Mouse (Mus musculus) heart, adult 2 months (tissue): Measurements from ENCODE around the gene Ccdc113. TPM values are rescaled to one million over a fixed set of nuclear protein-coding genes. Genes with fewer than 3 reads are reported as not detected.

Source experiments
- DNase-seq, 2 experiments: peaks; one replicate each; pipeline ENCODE4 v3.0.0; 2021
- H3K27ac ChIP-seq: fragments of 200-600 bp; 2 replicates; pipeline ENCODE4 v1.8.1; 2022
- H3K27me3 ChIP-seq: fragments of 200-500 bp; 2 replicates; pipeline ENCODE4 v1.6.1; 2012; ENCODE audit warnings: mild to moderate bottlenecking, low read length, inconsistent platforms, mixed read lengths; ENCODE audit not compliant: control insufficient read depth, insufficient read depth
- H3K36me3 ChIP-seq: fragments of 200-500 bp; 2 replicates; pipeline ENCODE4 v1.6.1; 2012; ENCODE audit warnings: low read length, inconsistent platforms; ENCODE audit not compliant: control insufficient read depth, insufficient read depth
- H3K4me1 ChIP-seq: fragments of 200-500 bp; 2 replicates; pipeline ENCODE4 v1.6.1; 2011; ENCODE audit warnings: low read length; ENCODE audit not compliant: control insufficient read depth, insufficient read depth
- H3K4me3 ChIP-seq: fragments of 200-600 bp; 2 replicates; pipeline ENCODE4 v1.8.1; 2022
- H3K79me2 ChIP-seq: fragments of 200-500 bp; replicated peaks from 2 replicates; pipeline ENCODE4 v1.6.1; 2012; ENCODE audit warnings: mild to moderate bottlenecking, inconsistent platforms, low read length, moderate library complexity, mixed read lengths; ENCODE audit not compliant: control insufficient read depth, insufficient read depth
- H3K9ac ChIP-seq: fragments of 200-500 bp; 2 replicates; pipeline ENCODE4 v1.6.1; 2012; ENCODE audit warnings: low read depth, mild to moderate bottlenecking, control low read depth, inconsistent platforms, low read length, mixed read lengths
- CTCF ChIP-seq: fragments of 200-600 bp; IDR thresholded peaks from 2 replicates; pipeline ENCODE4 v1.8.1; 2022; ENCODE audit warnings: antibody characterized with exemption, mild to moderate bottlenecking, moderate library complexity
- EP300 ChIP-seq: fragments of 200-500 bp; IDR thresholded peaks from 2 replicates; pipeline ENCODE4 v1.6.1; 2011; ENCODE audit warnings: low read depth, low read length, control low read depth; ENCODE audit not compliant: insufficient read depth
- POLR2A ChIP-seq: fragments of 200-500 bp; IDR thresholded peaks from 2 replicates; pipeline ENCODE4 v1.6.1; 2011; ENCODE audit warnings: mild to moderate bottlenecking, low read depth, low read length, control low read depth; ENCODE audit not compliant: insufficient read depth
- WGBS: fragments of 180-500 bp; shearing (Covaris S2); methylation state at CpG from one replicate; pipeline ENCODE4 v1.1.7; 2018; 5-methylcytosine and 5-hydroxymethylcytosine counted together
- intact Hi-C: fragments of 180-260 bp; cut with DNase I; formaldehyde crosslinking; loops from one replicate; pipeline ENCODE4 v1.15.1; 2025
- polyA plus RNA-seq: library from polyadenylated mRNA; depleted of rRNA; stranded (reverse); fragments of >200 nt; gene quantifications from 2 replicates; pipeline ENCODE4 v1.2.3, GENCODE M21; 2012
- total RNA-seq, 2 experiments: library from RNA; stranded (reverse); gene quantifications; 2 replicates each; pipeline ENCODE4 v1.2.3; 2021

Ccdc113 gene
- total and polyA plus RNA-seq, 3 experiments: 0.14 TPM; not detected in 2

DNA sequence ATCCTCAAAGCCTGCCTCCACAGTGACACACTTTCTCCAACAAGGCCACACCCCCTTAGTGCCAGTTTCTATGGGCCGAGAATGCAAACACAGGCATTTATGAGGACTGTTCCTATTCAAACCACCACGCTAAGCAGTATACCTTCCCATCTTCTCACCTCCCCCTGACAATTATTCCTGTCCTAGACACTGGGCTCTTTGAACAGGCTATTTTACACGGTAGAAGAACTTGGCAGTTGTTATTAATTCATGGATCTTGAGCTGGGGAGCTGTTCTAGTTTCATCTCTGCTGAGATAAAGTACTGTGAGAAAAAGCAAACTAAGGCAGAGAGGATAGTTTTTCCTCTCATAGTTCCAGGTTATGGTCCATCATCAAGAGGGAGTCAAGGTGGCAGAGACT lies 9.2 kb downstream of the Ccdc113 start:
- TF ChIP-seq EP300 (no peak), CTCF (no peak), POLR2A (no peak)
- 88% methylated on average over 3 of the region's 3 CpGs for WGBS
- no peaks in the 10 kb centered on the region for H3K79me2 ChIP-seq
- H3K27ac ChIP-seq: no peak overlapping the region
- intact Hi-C loops: no loop called here
- H3K27me3 ChIP-seq: no peaks in the 10 kb centered on the region
- no peak overlapping the region for H3K9ac ChIP-seq
- no peaks in the 10 kb centered on the region for H3K36me3 ChIP-seq
- H3K4me1 ChIP-seq: no peaks in the 10 kb centered on the region
- no peak overlapping the region for H3K4me3 ChIP-seq
- DNase-seq: no peak

GRCm38 (mm10) chr8:95545815-95546214 lies 11.9 kb downstream of the Ccdc113 start:
- H3K27me3 ChIP-seq: no peaks in the 10 kb centered on the region
- TF ChIP-seq CTCF (no peak), EP300 (no peak), POLR2A (no peak)
- intact Hi-C loops: no loop called here
- H3K4me1 ChIP-seq: no peaks in the 10 kb centered on the region
- no peak overlapping the region for H3K9ac ChIP-seq
- H3K79me2 ChIP-seq: no peaks in the 10 kb centered on the region
- WGBS: 81% methylated on average over 17 of the region's 17 CpGs
- no peak overlapping the region for H3K4me3 ChIP-seq
- no peaks in the 10 kb centered on the region for H3K36me3 ChIP-seq
- no peak for DNase-seq
- no peak overlapping the region for H3K27ac ChIP-seq

GRCm38 (mm10) chr8:95546986-95547385 lies 13.1 kb downstream of the Ccdc113 start:
- H3K79me2 ChIP-seq: no peaks in the 10 kb centered on the region
- no peak overlapping the region for H3K4me3 ChIP-seq
- no peaks in the 10 kb centered on the region for H3K36me3 ChIP-seq
- intact Hi-C loops: no loop called here
- no peaks in the 10 kb centered on the region for H3K27me3 ChIP-seq
- H3K9ac ChIP-seq: no peak overlapping the region
- no peak for DNase-seq
- no peak overlapping the region for H3K27ac ChIP-seq
- WGBS: 88% methylated on average over 4 of the region's 4 CpGs
- H3K4me1 ChIP-seq: no peaks in the 10 kb centered on the region
- TF ChIP-seq POLR2A (no peak), CTCF (no peak), EP300 (no peak)

GRCm38 (mm10) chr8:95547931-95548330 lies 14.0 kb downstream of the Ccdc113 start:
- no peaks in the 10 kb centered on the region for H3K79me2 ChIP-seq
- no peak overlapping the region for H3K27ac ChIP-seq
- H3K4me3 ChIP-seq: no peak overlapping the region
- WGBS: 53% methylated on average over 8 of the region's 8 CpGs
- TF ChIP-seq CTCF: no peak
- no peak for TF ChIP-seq POLR2A
- TF ChIP-seq EP300: no peak
- intact Hi-C loops: no loop called here
- no peaks in the 10 kb centered on the region for H3K4me1 ChIP-seq
- no peaks in the 10 kb centered on the region for H3K27me3 ChIP-seq
- H3K36me3 ChIP-seq: no peaks in the 10 kb centered on the region
- H3K9ac ChIP-seq: no peak overlapping the region
- DNase-seq: no peak

- Histone ChIP-seq H3K9ac (no peak overlapping the region), H3K27ac (no peak overlapping the region), H3K4me1 (no peaks in the 10 kb centered on the region), H3K27me3 (no peaks in the 10 kb centered on the region), H3K4me3 (no peak overlapping the region), H3K36me3 (no peaks in the 10 kb centered on the region), H3K79me2 (no peaks in the 10 kb centered on the region)
- 74% methylated on average over 16 of the region's 16 CpGs for WGBS
- TF ChIP-seq POLR2A (no peak), CTCF (no peak), EP300 (no peak)
- intact Hi-C loops: no loop called here
- no peak for DNase-seq
These were observed 16.3 kb downstream of the Ccdc113 start for GRCm38 (mm10) chr8:95549871-95550829.

DNA sequence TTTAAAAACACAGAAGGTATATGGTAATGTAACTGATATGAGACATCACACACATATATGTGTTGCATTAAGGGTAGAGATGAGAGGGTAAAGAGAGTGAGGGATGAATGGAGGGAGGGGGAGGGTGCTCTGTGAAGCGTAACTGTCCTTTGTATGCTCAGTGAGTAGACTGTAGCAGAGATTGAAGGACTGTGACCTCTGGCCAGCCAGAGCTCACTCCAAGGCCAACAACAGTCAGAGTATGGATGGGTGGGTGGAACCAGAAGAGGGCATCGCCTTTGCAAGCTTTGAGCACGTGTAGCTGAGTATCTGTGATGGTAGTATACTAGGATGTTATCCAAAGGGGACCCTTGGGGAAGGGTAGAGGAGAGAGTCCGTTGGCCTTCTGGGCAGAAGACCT lies 17.7 kb downstream of the Ccdc113 start:
- no peak for TF ChIP-seq POLR2A
- WGBS: 81% methylated on average over 4 of the region's 4 CpGs
- H3K27me3 ChIP-seq: no peaks in the 10 kb centered on the region

More for the DNA sequence above, 17.7 kb downstream of the Ccdc113 start:
- Histone ChIP-seq H3K4me3 (no peak overlapping the region), H3K79me2 (no peaks in the 10 kb centered on the region), H3K4me1 (no peaks in the 10 kb centered on the region), H3K36me3 (no peaks in the 10 kb centered on the region), H3K9ac (no peak overlapping the region), H3K27ac (no peak overlapping the region)
- intact Hi-C loops: no loop called here
- DNase-seq: no peak
